Mouse (Mus musculus): ENCODE results near the gene Prkag2.
A peak's percentile ranks its signal among the peaks of the same experiment; 100 is the strongest.
"Not testable (repeated sequence)": the region's sequence is repeated elsewhere in the genome, so short reads cannot be mapped to it uniquely, and the experiment has no call there.

The Prkag2 gene

DNA sequence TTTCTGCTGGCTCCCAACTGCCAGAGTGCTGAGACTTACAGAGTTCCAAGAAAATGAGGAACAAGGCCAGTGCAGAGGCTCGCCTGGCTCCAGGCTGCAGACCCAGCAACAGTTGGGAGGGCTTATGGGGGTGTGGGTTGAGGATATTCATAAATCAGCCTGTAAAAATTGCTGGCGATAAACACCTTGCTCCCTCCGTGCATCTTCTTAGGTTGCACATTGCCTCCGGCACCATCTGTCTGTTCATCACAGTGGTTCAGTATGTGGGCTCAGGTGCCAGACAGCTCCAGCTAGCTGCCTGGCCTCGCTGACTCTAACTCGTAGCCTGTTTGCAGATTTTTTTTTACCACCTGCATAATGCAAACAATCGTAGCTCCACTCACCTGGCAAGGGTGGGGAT is 13.4 kb downstream of the Prkag2 start:
- DNase-seq (ENCODE audit: low spot score in 2 of 2) = no peak

DNA sequence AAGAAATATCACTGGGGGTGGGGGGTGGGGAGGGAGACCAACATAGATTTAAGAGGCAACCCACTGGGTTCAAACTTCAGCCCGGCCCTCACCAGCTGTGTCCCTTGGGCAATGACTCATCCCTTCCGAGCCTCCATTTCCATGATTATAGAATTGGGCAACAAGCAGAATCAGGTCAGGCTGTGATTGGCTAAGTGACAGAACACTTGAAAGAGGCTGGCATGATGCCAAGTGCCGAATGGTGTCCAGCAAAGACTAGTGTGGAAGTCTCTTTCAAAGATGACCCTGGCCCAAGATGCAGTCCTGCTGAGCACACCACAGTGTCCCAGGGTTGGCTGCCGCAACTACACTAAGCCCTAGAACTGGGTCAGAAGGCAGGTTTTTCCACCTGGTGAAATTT is 14.2 kb downstream of the Prkag2 start:
- no peak for DNase-seq (ENCODE audit: low spot score in 2 of 2)

DNA sequence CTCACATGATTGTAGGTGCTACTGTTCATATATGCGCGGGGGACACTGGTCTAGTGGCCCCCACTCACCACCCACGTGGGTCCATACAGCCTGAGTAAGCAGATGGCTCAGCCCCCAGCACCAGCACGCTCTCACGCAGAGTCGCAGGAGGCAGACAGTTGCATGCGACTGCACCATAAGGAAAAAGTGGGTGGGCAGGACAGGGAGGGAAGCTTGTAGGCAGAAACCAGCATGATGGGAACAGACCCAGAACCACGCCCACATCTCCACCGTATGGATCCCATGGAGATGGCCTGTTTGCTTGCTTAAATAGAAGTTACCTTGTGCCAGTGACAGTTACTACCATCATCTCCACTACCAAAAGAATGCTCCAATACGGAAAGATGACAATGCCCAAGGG is 15.3 kb downstream of the Prkag2 start:
- DNase-seq (ENCODE audit: low spot score in 2 of 2) = no peak

DNA sequence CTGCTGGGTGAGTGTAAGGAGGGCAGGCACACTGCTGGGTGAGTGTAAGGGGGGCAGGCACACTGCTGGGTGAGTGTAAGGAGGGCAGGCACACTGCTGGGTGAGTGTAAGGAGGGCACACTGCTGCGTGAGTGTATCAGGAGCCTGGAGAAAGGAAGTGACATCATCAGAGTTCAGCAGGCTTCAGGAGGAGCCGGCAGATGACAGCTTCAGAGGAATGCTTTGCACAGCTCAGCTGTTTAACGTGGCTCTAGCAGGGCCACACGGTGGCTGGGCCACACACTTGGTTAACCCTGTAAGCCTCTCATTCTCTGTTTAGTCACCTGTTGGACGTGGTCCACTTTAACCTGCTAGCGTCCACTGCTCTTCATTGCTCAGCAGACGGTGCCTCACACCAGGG is 16.6 kb downstream of the Prkag2 start:
- DNase-seq (ENCODE audit: low spot score in 2 of 2) = no peak

DNA sequence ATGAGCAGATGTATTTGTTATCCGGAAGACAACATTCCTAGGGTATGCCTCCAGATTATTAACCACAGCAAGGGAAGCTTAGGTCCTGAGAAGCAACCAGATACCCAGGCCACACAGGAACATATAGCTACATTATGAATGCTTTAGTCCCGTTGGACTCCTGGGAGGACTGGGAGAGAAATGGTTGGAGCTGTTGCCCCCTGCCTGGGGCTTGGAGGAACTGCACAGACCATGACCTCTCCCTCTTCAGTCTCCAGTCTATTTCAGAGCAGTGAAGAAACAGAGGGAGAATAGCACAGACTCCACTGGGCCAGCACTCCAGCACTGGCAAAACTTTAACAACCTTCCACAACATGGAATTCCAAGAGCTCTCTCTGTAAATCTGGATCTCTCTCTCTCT is 17.9 kb downstream of the Prkag2 start:
- DNase-seq (ENCODE audit: low spot score in 2 of 2) = no peak

DNA sequence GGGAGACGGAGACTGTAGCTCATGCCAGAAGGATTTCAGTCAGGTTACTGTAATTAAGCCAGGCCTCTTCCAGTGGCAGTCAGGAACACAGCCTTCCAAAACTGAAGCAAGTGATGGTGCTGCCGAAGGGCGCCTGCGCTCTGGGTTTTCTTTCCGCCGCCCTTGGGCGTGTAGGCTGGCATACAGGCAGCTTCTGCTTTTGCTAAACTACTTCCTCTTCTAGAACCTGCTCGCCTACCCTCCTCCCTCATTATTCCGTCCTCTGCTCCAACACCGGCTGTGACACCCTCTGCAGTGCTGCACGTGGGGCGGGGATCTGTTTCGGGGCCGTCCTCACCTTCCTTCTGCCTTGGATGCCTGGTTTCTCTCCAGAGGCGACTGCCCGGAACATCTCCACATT is 18.9 kb downstream of the Prkag2 start:
- DNase-seq (ENCODE audit: low spot score in 2 of 2) = peak; percentile 61 to 77

DNA sequence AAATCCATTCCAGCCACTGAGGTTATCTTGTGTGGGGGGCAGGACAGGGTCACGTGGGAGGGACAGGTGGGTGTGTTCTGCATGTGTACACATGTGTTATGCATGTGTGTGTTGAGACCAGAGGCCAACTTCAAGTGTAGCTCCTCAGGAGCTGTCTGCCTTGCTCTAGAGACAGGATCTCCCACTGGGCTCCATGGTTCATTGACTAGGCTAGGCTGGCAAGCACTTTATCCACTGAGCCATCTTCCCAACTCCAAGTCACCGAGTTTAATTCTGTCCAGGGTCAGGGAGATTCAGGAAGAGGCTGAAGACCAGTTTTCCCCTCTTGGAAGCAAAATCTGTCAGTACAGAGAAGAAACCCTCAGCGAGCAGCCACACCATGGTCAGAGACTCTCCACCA is 19.4 kb downstream of the Prkag2 start:
- DNase-seq (ENCODE audit: low spot score in 2 of 2) = no peak

DNA sequence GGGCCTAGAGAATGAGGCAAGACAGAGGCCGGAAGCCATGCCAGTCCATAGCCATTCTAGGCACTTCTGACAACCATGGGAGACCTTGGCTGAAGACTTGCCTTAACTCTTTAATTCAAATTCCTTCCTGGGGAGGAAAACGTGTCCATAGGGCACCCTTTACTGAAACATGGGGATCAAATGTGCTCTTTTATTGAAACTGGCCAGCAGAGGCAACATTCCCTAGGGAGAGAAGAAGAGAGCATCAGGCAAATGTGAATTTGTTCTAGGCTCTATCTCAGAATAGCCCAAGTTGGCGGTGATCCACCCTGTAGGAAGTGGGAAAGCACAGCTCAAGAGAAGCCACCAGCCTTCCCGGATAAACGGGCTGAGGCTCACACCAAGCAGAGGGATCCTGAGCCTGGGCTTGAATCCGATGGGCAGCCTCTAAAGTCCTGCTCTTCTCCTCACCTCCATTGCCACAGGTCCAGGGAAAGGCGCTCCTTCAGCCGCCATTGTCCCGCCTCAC is 19.9 kb downstream of the Prkag2 start:
- DNase-seq (ENCODE audit: low spot score in 2 of 2) = no peak

DNA sequence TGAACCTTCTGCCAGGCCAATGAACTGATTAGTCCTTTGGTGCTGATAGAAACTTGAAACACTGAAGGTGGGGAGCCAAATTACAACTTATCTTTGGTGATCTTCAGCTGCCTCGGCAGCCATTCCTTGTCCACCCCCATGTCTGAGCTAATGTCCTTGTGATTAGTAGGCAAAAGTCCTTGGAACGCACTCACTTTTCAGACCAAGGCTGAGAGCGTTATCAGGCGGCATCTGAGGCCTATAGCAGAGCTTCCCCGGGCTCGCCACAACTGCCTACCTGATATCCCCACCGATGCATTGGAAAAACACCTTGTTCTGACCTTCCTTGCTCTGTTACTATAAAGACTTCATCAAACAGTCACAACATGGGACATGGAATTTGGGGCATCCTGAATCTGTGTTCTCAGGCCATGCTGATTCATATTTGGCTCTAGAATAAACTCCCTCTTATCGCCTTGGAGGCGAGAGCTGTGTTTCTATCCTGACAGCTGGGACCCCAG is 20.6 kb downstream of the Prkag2 start:
- DNase-seq (ENCODE audit: low spot score in 2 of 2) = no peak

DNA sequence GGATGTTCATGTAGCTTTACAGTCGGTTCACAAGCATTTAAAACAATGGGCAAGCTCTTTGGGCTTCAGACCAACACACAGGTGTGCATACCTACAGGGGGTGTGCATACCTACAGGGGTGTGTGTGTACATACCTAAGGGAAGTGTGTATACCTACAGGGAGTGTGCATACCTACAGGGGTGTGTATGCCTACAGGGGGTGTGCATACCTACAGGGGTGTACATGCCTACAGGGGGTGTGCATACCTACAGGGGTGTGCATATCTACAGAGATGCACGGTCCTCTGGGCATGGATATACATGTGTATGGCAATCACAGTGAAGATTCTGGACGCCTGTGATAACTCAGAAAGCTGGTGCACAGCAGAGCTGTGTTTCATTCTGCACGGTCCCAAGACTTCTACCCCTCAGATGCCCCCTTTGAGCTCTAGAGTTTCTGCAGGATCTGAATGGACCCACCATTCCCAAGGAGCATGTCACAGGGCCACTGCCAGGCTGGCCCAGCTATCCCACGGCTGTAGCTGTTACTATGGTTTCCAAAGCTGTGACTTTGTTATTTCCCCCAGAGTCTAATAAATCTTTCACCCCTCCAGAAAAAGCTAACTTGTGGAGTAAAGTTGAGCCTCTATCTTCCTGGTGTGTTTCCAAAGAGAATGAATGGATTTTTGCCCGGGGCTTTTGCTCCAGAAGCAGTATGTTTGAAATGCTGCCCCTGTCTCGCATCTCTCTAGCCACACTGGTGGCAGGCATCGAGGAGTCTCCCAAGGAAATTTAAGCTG is 22.4 kb downstream of the Prkag2 start:
- DNase-seq (ENCODE audit: low spot score in 2 of 2) = no peak

DNA sequence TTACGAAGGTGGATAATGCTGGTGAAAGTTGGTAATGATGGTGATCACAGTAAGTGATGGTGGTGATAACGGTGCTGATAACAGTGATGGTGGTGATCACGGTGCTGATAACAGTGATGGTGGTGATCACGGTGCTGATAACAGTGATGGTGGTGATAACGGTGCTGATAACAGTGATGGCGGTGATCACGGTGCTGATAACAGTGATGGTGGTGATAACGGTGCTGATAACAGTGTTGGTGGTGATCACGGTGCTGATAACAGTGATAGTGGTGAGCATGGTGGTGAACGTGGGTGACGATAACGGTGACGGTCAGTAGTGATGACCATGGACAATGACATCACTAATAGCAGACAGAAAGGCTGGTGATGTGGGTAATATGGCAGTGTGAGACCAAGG is 23.2 kb downstream of the Prkag2 start:
- not testable (repeated sequence) for DNase-seq (ENCODE audit: low spot score in 2 of 2)

DNA sequence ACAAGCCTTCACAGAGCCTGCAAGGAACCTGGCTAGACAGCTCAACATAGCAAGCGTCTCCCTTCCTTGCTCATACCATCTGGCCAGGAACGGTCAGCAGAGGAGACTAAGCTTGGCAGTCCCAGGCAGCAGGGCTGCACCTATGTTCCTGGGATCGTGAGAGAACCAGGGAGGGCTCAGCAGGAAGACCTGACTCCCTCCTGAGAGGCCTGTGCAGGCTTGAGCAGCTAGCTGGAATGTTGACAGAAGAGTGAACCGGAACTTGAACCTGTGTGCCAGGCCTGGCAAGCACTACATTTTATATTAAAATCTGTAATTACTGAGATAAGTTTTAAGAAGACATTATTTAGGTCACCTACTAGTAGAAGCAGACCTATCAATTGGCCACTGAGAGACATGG is 24.8 kb downstream of the Prkag2 start:
- no peak for DNase-seq (ENCODE audit: low spot score in 2 of 2)

DNA sequence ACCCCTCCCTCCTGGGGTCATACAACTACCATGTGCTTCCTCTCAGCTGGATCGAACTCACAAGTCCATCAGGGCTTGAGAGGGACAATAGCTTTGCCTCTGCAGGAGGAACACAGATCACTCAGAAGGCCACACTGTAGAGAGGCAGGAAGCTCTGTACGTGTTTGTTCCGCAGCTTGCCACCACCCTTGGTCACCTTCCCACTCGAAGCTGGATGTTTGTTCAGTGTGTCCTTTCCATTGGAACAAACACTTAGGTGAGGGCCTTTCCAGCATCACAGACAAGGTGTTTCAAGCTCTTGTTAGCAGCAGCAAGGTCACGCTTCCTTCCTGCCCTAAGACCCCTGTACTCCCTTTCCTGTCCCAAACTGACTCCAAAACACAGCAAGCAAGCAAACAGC is 30.6 kb downstream of the Prkag2 start:
- no peak for DNase-seq (ENCODE audit: low spot score in 2 of 2)

DNA sequence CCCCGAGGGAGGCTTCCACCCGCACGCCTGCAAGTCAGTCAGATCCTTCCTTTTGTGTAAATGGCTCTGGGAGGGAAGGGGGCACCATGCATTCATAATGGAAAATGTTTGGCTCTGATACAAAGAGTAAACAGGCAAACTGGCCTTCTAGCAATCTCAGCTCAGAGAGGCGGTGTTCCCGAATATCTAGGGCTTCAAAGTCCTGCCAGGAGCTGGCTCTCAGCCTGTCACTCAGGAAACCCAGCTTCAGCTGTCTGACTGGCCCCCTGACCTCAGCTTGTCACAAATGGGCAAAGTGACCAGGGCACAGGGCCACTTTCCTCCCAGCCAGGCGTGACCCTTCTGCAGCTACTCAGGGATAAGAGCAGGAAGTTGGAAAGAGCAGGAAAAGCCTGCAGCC is 33.3 kb downstream of the Prkag2 start:
- DNase-seq (ENCODE audit: low spot score in 2 of 2) = no peak

DNA sequence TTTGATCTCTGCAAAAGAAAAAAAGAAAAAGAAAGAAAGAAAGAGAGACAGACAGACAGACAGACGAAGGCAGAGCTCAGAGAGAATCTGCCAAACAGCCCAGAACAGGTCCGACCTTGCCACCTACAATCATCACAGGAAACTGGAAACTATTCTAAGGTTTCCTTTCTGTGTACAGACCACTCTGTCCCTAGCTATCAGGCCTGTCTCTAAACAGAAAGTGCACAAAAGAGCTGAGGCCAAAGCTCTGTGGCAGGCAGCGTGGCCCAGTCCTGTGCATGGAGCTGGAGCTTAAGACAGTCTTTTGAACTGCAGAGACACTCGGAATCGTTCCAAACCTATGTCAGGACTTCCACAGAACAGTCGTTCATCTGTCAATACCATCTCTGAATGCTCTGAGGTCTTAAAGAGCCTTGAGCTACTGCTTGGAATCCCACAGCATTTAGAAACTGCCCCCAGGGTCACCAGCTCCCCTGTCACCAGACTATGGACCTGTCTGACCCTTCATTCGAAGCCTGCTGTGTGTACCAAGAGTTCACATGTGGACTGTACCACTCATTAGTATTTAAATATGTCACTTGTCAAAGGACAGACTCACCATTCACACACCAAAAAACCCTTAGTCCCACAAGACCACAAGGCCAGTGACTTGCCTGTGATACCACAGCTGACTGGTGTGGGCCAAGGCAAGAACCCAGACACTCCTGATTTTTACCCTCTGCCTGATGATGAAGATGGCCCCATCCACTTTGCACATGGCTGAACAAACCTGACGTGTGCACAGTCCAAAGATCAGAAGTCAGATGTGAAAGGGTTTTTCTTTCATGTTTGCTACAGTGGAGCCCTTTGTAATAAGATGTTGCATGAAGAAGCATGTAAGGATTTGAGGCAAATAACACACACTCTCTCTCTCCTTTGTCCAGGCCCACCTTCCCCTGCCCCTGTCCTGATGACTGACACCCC is 35.9 kb downstream of the Prkag2 start:
- DNase-seq (ENCODE audit: low spot score in 2 of 2) = no peak

DNA sequence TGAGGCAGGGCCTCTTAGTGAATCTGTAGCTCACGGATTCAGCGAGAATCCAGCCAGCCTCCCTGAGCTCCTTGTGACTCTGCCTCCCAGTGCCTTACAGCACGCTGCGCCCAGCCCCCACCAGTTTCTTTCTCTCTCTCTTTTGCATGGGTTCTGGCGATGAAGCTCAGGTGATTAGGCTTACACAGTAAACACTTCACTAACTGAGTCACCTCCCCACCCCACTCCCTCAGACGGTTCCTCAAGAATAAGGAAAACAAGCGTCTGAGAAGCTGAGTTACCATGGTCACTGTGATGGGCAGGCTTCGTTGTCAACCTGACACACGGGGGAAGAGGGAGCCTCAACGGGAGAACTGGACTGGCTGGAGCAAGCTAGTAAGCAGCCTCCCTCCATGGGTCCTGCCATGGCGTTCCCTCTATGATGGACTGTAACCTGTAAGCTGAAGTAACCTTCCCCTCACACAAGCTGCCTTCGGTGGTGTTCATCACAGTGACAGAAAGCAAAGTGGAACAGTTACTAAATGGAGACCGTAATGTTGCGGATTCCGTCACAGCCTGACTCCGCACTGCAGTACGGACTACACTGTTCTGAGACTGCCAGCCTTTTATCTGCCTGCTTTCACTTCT is 37.8 kb downstream of the Prkag2 start:
- no peak for DNase-seq (ENCODE audit: low spot score in 2 of 2)

DNA sequence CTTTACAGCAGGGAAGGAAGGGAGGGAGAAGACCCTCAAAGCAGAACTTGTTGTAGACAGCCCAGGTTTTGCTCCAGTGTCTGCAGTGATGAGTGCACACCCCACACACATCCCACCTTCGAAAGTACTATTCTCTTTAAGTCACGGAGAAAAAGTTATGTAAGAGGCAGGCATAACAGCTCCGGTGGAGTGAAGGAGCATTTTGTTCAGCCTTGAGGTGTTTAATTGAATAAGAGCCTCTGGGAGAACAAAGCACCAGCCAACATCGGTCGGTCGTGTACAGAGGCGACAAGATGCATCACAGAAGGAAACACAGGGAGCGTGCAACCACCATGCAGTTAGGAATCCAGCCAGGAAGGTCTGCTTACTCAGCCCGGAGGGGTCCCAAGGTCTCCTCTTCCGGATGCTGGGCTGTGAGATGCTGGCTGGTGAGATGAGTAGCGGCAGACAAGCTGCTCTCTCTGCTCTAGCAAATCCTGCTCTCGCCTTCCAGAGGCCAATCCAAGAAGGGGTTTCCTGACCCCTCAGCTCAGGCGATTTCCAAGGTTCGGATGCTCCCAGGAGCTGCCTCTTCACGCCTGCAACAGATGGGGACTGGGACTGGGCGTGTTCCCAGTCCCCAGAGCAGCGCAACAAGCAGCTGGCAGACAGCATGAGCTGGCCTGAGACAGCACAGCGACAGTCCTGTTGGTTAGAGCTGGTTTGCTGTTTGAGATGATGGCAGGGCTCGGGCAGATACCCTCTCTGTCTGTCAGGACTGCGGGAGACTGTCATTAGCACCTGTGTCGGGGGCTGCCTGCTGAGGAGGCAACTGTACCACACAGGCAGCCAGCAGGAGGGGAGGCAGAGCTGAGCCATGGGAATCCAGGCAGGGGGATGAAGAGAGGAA is 41.3 kb downstream of the Prkag2 start:
- DNase-seq (ENCODE audit: low spot score in 2 of 2) = no peak

DNA sequence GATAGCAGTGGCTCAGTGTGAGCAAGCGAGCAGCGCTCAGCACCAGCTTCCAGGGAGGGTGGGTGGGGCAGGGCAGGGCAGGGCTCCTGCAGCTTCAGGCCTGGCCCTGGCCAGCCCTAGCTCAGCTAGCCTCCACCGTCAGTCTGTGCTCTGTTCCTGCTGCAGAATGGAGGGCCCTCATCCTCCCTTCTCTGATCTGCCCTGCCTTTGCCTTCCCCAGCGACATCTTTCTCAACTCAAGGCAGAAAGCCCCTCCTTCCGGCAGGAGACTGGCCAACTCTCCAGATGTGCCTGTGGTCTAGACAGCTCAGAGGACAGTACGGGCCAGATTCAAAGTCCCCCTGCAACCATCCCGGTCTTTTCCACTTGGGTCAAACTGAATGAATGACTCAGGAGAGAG is 42.0 kb downstream of the Prkag2 start:
- DNase-seq (ENCODE audit: low spot score in 2 of 2) = no peak

DNA sequence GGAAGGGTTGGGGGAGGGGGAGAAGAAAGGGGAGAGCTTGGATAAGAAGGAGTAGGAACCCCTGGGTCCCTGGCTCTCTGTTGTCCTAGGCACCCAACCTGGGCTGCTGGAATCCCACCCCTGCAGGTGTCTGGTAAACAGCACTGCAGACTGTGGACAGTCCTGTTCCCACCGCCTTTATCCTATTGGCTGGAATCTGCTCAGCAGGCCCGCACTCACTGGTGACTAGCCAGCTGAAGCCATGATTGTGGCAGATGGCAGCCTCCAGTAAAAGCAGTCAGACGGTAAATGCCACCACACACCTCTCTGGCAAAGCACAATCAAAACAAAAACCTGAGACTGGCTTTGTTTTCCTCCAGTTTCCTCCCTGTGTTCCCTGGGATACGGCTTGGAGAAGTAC is 45.2 kb downstream of the Prkag2 start:
- DNase-seq (ENCODE audit: low spot score in 2 of 2) = no peak

DNA sequence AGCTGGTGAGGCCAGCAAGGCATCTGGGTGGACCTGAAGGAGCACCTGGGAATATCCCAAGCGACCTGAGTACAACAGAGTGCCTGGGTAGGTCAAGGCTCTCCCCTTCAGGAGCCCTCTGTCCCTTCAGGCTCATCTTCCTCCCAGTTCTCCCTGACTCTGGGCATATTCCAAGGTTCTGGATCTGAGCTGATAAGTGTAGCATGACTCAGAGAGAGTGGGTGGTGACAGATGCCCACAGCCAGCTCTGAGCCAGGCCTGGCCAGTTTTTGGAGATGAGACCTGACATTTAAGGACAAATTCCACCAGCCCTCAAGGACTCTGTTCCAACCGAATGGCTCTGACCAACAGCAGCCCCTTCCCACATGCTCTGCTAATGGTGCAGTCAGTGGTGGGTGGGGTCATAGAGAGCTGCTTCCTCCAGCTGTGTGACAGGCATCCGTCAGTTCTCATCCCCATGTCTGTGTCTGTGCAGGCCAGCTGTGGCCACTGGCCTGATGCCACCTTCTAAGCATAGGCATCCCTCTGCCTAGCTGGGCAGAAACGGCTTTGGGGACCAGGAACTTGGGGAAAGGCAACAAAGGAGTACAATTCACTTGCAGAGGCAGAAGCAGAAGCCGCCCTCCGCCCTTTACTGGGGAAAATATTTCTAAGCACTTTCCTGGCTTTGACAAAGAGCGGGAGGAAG is 46.3 kb downstream of the Prkag2 start:
- no peak for DNase-seq (ENCODE audit: low spot score in 2 of 2)

DNA sequence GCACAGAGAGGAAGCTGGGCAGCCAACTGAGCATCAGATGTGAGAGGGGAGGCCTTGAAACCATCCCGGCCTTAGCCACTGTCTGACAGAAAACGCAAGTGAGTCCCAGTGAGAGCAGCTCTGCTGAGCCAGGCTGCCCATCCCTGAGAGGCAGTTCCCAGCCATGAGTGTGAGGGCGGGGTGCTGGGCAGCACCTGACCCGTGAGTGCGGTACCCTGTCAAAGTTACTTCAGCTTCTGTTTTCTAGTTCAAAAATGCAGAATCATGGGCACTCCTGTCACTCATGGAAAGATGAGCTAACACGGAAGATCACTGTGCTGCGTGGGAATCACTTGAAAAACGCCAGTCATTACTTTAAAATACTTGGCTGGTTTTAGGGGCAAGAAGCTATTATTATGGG is 49.6 kb downstream of the Prkag2 start:
- no peak for DNase-seq (ENCODE audit: low spot score in 2 of 2)
